Mouse (Mus musculus) layer of hippocampus, postnatal 14 days (tissue): ENCODE results near the gene Dnase1. TPM values are rescaled to one million over a fixed set of nuclear protein-coding genes. Genes with fewer than 3 reads are reported as not detected.
"Not testable (repeated sequence)": the region's sequence is repeated elsewhere in the genome, so short reads cannot be mapped to it uniquely, and the experiment has no call there.

Experiments
- DNase-seq, 2 experiments: peaks; one replicate each; pipeline ENCODE4 v3.0.0; 2021 to 2022; ENCODE audit warnings: low spot score in 2 of 2, mixed read lengths in 1 of 2
- long read RNA-seq, 2 experiments: library from polyadenylated mRNA; stranded (forward); transcript quantifications; one replicate each; pipeline ENCODE4 v2.0.0; 2021
- total RNA-seq, 2 experiments: library from RNA; stranded (reverse); gene quantifications; 2 replicates each; pipeline ENCODE4 v1.2.3; 2021

Gene Dnase1
- not detected for total RNA-seq
- long read RNA-seq, experiment 1, partial matches to known transcripts, result 0 of 1 reads
- long read RNA-seq, experiment 1, other reads (novel, unspliced or antisense), result 1 of 1 reads
- long read RNA-seq, experiment 2, result 0 reads

DNA sequence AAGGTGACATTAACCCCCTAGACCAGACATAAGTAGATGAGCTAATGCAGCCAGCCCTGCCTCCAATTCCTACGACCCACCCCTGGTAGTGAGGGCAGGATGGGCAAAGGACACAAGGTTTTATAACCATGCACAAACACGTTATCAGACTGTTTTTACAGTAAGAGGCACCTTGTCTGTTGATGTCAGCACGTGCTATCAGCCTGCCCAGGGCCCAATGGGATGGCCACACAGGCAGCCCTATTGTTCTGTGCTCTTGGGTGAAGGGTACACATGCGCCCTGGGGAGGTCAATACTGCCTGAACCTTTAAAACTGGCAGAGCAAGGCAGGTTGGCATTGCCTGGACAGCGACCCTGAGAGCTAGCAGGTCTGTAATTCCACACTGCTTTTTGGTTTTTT, at the start of gene Dnase1:
Gene Dnase1 (plus strand): TSS at position 136 of the 400 bp plus-strand sequence.
- DNase-seq, result no peak

DNA sequence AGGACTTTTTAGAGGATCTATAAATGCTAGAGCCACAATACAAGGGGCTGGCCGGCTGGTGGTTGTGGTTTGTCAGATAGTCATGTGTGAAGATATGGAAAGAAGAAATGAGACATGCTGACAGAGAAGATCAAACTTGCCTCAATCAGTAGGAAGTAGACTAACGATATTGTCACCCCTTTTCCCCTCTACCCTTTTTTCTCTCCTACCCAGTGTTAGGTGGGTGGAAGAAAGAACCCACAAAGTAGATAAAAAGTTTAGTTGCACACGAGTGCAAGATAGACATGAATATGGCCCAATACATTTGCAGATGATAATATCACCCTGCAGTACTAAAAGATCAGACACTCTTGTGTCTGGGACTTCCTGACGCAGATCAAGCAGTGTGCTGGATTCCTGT, 48.3 kb upstream of the Dnase1 start:
- no peak for DNase-seq

DNA sequence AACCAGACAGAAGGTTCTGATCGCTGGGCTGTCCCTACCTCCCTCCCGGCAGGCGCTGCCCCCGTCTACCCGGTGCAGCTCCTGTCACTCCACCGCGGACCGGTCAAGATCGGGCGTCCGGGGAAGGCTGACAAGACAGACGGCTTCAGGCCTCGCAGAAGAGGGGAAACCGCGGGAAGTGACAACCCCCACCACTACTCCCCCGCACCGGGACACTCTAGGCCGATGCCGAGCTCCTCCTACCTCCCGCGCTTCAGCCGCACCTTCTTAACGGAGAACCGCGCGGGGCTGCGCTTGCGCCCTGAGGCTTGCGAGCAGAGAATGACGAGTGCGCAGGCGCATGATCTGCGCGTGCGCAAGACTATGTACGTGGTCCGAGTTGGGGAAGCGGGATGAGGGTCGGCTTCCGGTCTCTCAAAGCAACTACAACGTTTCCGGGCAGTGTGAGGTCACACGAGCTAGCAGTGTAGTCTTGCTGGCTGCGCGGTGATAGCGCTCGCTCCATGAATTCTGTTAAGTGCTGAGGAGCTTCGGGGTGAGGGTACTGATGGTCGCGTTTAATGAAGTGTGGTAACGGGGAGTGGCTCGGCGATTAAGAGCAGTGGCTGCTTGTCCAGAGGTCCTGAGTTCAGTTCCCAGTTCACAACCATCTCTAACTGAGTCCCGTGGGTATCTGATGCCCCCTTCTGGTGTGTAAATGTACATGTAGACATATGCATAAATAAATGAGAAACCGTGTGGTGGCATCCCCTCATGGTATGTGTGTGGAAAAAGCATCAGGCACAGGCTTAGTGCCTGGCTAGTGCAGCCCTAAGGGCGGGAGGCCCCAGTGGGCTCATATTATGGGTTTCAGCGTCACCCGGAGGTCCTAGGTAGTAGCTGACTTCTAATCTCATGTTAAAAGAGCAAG, 33.0 kb upstream of the Dnase1 start, which contains the start of gene Slx4:
Gene Slx4 (minus strand): TSS at position 282 of the 910 bp plus-strand sequence.
- DNase-seq, result peak; percentile 94 to 97

DNA sequence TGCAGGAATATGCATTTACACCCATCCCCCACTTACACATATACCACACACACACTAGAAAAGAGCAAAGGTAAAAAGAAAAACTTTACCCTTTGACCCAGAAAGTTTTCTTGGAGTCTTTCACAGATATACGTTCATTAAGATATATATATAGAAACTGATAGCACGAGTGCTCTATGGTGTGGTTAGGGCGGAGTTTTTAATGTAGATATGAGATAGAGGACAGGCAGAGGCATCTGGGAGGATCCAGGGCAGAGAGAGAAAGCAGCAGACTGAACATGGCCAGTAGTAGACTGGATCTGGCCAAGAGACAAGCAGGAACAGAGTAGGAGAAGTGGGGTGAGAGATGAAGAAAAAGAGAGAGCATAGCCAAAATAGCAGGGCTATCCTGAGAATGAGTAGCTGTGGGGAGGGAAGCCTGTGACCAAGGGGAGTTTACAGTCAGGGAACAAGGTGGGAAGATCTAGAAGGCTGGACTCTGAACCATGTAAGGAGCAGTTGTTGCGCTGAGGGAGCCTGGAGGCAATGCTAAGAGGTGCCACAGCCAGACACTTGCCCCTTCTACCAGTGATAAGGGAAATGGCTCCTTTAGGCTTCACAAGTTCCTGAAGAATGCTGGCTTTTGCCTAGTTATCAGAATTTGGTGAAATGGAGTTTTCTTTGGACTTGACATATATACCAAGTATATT, 23.7 kb upstream of the Dnase1 start:
- no peak for DNase-seq

DNA sequence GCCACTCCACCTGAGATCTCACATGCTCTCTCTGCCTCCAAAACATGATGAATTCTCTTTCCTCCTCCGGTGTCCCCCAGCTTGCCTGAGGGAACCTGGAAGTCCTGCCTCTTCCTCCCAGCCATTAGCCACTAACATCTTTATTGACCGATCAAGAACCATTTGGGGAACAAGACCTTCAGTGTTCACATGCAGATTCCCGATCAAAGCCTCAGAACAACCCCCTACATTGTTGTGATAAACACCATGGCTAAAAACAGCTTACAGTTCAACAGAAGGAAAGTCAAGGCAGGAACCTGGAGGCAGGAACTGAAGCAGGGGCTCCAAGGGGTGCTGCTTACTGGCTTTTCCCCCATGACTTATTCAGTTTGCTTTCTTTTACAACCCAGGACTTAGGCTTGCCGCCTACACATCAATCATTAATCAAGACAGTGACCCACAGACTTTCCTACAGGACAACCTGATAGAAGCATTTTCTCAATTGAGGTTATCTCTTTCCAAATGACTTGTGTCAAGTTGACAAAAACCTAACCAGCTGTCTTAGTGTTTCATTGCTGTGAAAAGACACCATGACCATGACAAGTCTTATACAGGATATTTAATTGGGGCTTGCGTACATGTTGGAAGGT, 22.6 kb upstream of the Dnase1 start:
- no peak for DNase-seq

DNA sequence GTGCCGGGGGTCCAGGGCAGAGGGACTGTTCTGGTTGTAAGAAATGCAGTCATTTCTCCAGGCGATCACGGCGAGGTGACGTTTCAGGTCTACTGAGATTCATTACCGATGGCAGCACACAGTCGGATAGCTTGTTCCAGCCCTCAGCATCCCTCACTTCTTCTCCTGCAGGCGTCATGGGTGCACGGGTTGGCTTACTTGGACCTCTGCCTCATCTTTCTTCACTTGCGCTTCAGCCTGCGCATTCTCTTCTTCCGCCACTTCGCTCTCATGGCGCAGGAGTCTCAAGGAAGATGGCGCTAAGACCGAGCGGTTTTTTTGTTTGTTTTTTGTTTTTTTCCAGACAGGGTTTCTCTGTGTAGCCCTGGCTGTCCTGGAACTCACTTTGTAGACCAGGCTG, 20.0 kb upstream of the Dnase1 start:
- DNase-seq, result not testable (repeated sequence)

DNA sequence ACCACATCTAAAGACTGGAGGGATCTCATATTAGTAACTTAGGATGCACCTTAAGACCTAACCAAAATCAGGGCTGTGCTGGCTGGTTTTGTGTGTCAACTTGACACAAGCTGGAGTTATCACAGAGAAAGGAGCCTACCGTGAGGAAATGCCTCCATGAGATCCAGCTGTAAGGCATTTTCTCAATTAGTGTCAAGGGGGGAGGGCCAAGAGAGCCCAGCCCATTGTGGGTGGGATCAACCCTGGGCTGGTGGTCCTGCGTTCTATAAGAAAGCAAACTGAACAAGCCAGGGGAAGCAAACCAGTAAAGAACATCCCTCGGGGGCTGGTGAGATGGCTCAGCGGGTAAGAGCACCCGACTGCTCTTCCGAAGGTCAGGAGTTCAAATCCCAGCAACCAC, 19.3 kb upstream of the Dnase1 start:
- not testable (repeated sequence) for DNase-seq

DNA sequence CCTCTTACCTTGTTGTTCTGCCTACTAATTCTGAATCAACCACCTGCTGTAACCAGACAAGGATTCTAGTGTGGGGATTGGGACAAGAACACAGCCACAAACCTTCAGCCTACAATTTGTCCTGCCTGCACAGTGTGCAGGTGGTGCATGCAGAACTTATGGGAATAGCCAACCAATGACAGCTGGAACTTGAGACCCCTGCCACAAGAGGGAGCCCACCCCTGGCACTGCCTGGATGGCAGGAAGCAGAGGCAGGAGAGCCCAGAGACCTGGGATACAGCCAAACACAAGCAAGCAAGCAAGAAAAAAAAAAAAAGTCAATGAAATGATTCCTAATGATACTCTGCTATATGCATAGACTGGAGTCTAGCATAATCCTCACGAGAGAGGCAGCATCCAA, 15.5 kb upstream of the Dnase1 start:
- DNase-seq, result no peak

DNA sequence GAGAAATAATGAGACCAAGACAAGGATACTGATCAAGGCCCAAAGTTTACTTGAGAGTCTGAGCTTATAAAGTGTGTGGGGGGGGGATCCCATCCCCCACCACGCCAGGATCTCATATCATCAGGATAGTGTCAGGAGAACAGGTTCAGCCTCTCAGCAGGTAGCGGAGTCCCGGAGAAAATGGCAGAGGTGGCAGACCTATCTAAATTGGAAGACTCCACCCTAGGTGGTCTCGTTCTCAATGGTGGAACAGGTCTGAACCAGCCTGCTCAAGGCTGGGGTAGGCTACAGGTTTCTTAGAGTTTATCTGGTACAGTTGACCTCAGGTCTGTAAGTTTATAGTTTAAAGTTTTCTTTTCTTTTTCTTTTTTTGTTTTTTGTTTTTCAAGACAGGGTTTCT, 14.0 kb upstream of the Dnase1 start:
- no peak for DNase-seq

DNA sequence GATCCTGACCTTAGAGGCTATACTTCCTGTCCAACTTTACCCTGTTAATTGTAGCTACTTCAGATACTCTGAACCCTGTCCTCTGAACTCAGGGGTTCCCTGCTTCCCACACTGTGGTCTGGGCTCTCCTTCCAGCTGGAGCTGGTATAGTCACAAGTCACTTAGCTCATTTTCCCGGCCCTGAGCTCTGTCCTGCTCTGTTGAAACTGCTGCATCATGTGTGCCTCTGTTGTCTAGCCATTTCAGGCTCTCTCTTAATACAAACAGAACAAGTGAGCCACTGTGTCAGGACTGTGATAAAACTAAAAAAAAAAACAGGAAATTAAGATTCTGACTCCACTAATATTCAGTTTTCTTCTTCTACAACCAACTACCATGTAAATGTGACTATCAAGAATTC, 10.1 kb upstream of the Dnase1 start:
- no peak for DNase-seq

DNA sequence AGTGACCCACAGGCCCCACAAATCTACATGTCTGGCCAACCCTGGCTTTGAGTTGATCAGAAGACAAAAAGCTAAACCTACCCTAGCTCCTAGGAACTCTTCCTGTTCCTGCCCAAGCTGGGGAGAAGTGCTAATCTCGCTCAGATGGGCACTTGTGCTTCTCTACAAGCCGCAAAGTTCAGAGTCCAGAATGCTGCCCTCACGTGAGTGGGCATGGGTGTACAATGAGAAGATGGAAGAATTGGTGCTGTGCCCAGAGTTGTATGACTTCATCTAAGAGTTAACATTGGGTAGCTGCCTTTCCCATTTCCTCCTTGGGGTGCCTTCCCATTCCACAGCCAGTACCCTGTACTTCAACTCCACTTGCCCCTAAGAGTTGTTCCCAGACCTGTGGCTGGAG, 9.5 kb upstream of the Dnase1 start:
- DNase-seq, result no peak

DNA sequence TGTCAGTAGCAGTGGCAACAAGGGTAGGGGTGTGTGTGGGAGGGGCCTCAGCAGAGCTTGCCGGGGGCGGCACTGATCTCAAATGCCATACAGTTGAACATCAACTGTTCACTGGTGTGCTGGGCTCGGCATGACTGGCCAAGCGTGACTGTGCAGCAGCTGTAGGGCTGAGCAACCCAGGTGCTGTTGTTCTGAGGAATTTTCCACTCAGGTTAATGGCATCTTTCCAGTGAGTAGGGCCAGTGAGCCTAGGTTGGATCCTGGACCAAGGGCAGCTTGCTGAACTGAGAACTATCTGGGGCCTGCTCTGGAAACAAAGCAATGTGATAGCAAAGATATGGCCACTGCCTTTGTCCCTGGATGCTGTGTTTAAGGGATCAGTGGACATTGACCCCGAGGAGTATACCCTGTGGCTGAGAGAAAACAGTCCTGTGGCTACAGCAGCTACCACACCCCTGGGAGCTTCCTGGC, 7.3 kb upstream of the Dnase1 start:
- DNase-seq, result no peak

DNA sequence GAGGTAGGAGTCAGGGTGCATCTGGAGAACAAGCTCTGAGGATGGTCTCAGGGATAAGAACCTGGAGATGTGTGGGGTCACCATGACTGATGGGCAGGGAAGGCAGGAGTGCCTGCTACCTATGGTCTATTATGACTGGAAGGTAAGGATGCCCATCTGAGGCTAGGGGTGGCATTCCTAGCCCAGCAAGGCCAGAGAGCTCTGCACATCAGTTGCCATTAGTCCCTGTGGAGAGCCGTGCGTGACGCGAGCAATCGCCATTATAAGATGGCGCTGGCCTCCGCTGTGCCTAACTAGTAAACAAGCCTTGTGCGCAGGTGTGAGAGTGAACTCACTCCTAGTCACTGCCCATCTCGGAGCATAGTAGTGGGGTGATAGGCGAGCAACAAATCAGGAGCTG, 6.2 kb upstream of the Dnase1 start:
- no peak for DNase-seq

DNA sequence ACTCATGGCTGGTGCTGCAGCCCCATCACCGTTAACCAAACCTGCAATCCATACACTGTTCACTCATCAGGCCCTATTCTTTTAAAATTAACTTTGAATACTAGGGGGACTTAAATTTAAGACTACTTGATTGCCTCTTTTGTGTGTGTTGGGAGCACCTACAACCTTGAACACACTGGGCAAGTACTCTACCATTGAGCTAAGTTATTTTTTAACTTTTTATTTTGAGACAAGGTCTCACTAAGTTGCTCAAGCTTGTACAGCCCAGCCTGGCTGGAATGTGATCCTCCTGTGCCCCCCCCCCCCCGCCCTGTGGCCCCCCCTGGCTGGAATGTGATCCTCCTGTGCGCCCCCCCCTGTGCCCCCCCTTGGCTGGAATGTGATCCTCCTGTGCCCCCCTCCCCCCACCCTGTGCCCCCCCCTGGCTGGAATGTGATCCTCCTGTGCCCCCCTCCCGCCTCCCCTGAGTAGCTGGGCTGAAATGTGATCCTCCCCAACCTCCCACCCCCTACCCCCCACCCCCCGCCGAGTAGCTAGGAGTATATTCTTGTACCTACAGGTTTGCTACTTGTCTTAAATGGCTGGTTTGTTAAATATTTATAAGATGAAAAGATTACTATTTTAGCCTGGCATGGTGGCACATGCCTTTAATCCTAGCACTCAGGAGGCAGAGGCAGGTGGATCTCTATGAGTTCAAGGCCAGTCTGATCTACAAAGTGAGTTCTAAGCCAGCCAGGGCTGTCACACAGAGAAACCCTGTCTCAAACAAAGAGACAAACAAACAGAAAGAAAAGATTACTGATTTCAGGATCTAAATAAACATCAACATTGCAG, 5.1 kb upstream of the Dnase1 start:
- no peak for DNase-seq

DNA sequence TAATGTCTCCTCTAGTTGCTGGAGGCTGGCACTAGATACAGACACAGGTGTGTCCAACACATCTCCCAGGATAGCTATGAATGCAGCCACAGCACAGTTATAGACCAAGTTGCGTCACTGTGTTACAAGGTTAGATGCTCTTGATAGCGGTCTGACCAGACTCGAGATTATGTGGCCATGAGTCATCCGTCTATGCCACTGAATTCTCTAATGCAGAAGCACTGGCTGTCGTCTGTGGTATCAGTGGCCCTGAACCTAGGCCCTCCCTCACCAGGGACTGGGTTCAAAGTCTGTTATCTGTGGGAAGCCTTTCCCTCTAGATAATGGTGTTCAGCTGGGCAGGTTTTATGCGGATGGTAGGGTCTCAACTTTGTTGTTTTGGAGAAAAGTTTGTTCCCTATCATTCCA, 4.4 kb upstream of the Dnase1 start:
- no peak for DNase-seq

DNA sequence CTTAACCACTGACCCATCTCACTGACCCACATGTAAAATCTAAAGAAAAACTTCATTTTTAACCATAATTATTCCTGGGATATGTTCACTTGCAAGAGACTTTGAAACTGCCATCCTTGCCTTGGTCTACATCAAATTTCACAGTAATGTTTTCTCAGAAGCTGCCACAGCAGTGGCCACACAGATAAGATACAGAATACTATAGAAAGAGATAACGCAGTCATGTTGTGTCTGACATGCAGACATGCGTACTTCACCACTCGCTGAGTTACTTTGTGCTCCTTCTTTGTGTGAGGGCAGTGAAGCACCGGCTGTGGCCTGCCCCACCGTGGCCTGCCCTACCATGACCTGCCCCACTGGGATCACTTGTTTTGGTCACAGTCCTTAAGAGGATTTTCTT, 2.8 kb upstream of the Dnase1 start:
- no peak for DNase-seq

DNA sequence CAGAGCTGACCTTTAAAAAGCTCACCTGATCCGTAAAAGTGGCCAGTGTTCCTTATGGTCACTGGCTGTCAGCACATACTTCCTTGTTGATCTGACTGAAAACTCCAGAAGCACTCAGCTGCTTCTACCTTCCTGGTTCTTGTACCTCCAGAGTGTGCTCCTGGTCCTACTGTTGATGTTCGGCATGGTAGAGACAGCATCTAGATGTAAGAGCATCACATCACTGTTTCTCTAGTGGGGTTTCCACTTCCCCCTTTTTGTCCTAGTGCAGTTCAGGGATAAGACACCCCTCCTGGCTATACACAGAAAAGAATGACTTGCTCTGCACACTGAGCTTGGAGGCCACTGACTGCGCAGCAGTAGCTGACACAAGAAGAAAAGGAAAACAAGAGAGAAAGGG, 2.3 kb upstream of the Dnase1 start:
- no peak for DNase-seq

DNA sequence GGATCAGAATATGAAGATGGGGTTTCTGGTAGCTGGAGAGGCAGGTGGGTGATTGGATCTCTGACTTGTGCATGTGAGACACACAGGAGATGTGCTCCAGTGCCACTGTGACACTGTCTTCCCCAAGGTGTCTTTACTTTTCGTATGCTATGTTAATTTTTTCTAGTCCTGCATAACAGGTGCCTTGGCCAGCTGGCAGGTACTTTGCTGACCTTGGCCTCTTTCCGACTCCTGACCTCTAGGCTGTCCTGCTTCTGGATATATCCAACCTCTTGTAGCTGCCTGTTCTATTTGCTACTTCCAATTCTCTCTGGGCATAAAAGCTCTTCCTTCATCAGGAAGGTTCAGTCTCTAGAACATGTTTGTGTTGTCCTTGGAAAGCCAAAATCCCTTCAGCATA, 1.2 kb upstream of the Dnase1 start:
- no peak for DNase-seq

DNA sequence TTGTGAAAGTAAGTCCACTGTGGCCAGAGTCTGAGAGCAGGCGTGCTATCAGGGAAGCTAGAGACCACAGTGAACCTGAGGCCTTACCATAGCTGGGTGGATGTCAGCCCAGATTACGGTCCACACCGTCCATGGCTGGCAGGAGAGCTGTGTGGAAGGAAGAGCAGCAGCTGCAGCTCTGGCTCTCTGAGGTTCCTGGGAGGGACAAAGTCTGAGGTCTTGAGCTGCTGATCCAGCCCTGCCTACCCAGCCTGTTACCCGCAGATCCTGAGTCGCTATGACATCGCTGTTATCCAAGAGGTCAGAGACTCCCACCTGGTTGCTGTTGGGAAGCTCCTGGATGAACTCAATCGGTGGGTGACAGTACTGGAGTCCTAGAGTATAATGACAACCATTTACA, 948 bp downstream of the Dnase1 start:
- no peak for DNase-seq

DNA sequence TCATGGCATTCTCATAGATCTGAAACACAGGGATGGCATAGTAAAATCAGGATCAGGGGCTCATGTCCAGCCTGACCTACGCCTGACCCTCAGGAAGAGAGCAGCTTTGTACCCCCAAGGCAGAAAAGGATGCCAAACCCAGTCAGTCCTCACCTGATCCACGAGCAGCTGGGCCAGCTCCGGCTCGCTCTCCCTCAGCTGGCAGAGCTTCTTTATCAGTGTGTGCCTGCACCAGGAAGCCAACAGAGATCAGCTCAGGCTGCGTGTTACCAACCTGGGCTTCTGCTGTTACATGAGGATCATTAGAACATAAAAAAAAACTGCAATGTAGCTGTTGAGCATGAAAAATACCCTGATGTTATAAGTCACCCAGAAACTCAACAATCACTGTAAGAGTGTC, 3.5 kb downstream of the Dnase1 start:
- DNase-seq, result no peak

DNA sequence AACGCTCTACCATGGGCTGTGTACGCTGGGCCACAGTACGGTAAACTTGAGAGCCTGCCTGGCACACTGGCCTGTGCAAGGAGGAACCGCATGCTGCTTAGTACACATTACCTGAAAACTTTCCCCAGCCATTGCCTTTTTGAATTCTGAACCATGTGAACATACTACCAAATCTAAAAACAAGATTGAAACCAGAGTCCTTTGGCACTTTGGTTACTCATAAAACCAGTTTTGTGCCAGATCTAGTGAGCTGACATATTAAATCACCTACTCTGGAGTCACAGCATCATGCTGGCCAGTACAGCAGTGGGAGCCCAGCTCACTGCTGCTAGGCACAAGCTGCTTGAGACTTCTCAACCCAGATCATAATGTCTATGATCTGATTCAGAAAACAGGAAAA, 4.9 kb downstream of the Dnase1 start:
- no peak for DNase-seq
